Mouse (Mus musculus): ENCODE data around the gene Arhgap17.

GRCm38 (mm10) chr7:123253396-123253795 is 116.3 kb downstream of the Arhgap17 start:
- TF ChIP-seq GATA1 (IDR thresholded peaks at IDR 0.05; ENCODE audit: borderline replicate concordance, low read length) (no peak), FLI1 (IDR thresholded peaks at IDR 0.05; ENCODE audit: low read length) (no peak)

Data from megakaryocyte, embryonic 14.5 days (primary cell).